Mouse (Mus musculus): ENCODE results near the gene Chpt1. TPM values are rescaled to one million over a fixed set of nuclear protein-coding genes. Genes with fewer than 3 reads are reported as not detected.

Gene Chpt1
- polyA plus RNA-seq, 1 experiment from 2014 or later, result 51.1 TPM

- Histone ChIP-seq H3K36me3 (ENCODE audit: control insufficient read depth, insufficient read depth, low read length) (no peaks in the 10 kb centered on the region), H3K27ac (ENCODE audit: low read length) (no peak within 1 kb of the TSS), H3K4me2 (ENCODE audit: low read depth, low read length) (no peak within 1 kb of the TSS), H3K9ac (ENCODE audit: low read depth, low read length) (no peak within 1 kb of the TSS), H3K4me3 (ENCODE audit: low read length) (no peak within 1 kb of the TSS), H3K9me3 (ENCODE audit: control insufficient read depth, low read length) (no peaks in the 10 kb centered on the region), H3K4me1 (ENCODE audit: control insufficient read depth, insufficient read depth, low read length) (no peaks in the 10 kb centered on the region), H3K27me3 (replicated peaks; ENCODE audit: control insufficient read depth, insufficient read depth, low read length) (no peaks in the 10 kb centered on the region)
- whole genome bisulfite sequencing, result 83% methylated on average over 33 of the region's 33 CpGs
- peak; percentile 41 for ATAC-seq
Observed at GRCm38 (mm10) chr10:88459502-88459992, 44.3 kb downstream of the Chpt1 start, which contains the start of gene Sycp3. Sycp3 (plus strand) TSS chr10:88459569.

GRCm38 (mm10) chr10:88457816-88458215 is 46.1 kb downstream of the Chpt1 start:
- Histone ChIP-seq H3K4me3 (ENCODE audit: low read length) (no peak overlapping the region), H3K9ac (ENCODE audit: low read depth, low read length) (no peak overlapping the region), H3K27me3 (replicated peaks; ENCODE audit: control insufficient read depth, insufficient read depth, low read length) (no peaks in the 10 kb centered on the region), H3K4me1 (ENCODE audit: control insufficient read depth, insufficient read depth, low read length) (no peaks in the 10 kb centered on the region), H3K9me3 (ENCODE audit: control insufficient read depth, low read length) (no peaks in the 10 kb centered on the region), H3K4me2 (ENCODE audit: low read depth, low read length) (no peak overlapping the region), H3K36me3 (ENCODE audit: control insufficient read depth, insufficient read depth, low read length) (no peaks in the 10 kb centered on the region), H3K27ac (ENCODE audit: low read length) (no peak overlapping the region)
- WGBS, result 33% methylated on average over 6 of the region's 6 CpGs
- ATAC-seq, result no peak

GRCm38 (mm10) chr10:88451990-88452389 is 51.9 kb downstream of the Chpt1 start:
- Histone ChIP-seq H3K4me2 (ENCODE audit: low read depth, low read length) (no peak overlapping the region), H3K27ac (ENCODE audit: low read length) (no peak overlapping the region), H3K27me3 (replicated peaks; ENCODE audit: control insufficient read depth, insufficient read depth, low read length) (no peaks in the 10 kb centered on the region), H3K9ac (ENCODE audit: low read depth, low read length) (no peak overlapping the region), H3K36me3 (ENCODE audit: control insufficient read depth, insufficient read depth, low read length) (no peaks in the 10 kb centered on the region), H3K4me3 (ENCODE audit: low read length) (no peak overlapping the region), H3K9me3 (ENCODE audit: control insufficient read depth, low read length) (no peaks in the 10 kb centered on the region), H3K4me1 (ENCODE audit: control insufficient read depth, insufficient read depth, low read length) (no peaks in the 10 kb centered on the region)
- WGBS, result 81% methylated on average over 6 of the region's 6 CpGs
- ATAC-seq, result no peak

GRCm38 (mm10) chr10:88451221-88451620 is 52.7 kb downstream of the Chpt1 start:
- Histone ChIP-seq H3K27ac (ENCODE audit: low read length) (no peak overlapping the region), H3K4me2 (ENCODE audit: low read depth, low read length) (no peak overlapping the region), H3K4me1 (ENCODE audit: control insufficient read depth, insufficient read depth, low read length) (no peaks in the 10 kb centered on the region), H3K9ac (ENCODE audit: low read depth, low read length) (no peak overlapping the region), H3K4me3 (ENCODE audit: low read length) (no peak overlapping the region), H3K36me3 (ENCODE audit: control insufficient read depth, insufficient read depth, low read length) (no peaks in the 10 kb centered on the region), H3K27me3 (replicated peaks; ENCODE audit: control insufficient read depth, insufficient read depth, low read length) (no peaks in the 10 kb centered on the region), H3K9me3 (ENCODE audit: control insufficient read depth, low read length) (no peaks in the 10 kb centered on the region)
- no peak for ATAC-seq
- 82% methylated on average over 2 of the region's 2 CpGs for WGBS

- ATAC-seq, result no peak
- WGBS, result 86% methylated on average over 6 of the region's 6 CpGs
- H3K4me2 ChIP-seq (ENCODE audit: low read depth, low read length), result no peak overlapping the region
- H3K27me3 ChIP-seq (replicated peaks; ENCODE audit: control insufficient read depth, insufficient read depth, low read length), result no peaks in the 10 kb centered on the region
- H3K9ac ChIP-seq (ENCODE audit: low read depth, low read length), result no peak overlapping the region
- no peaks in the 10 kb centered on the region for H3K9me3 ChIP-seq (ENCODE audit: control insufficient read depth, low read length)
- peaks cover 5% of the 10 kb centered on the region for H3K36me3 ChIP-seq (ENCODE audit: control insufficient read depth, insufficient read depth, low read length)
- no peaks in the 10 kb centered on the region for H3K4me1 ChIP-seq (ENCODE audit: control insufficient read depth, insufficient read depth, low read length)
- H3K27ac ChIP-seq (ENCODE audit: low read length), result no peak overlapping the region
- no peak overlapping the region for H3K4me3 ChIP-seq (ENCODE audit: low read length)
Observed at GRCm38 (mm10) chr10:88441224-88441623, 62.6 kb downstream of the Chpt1 start.

GRCm38 (mm10) chr10:88427998-88428397 is 75.9 kb downstream of the Chpt1 start:
- WGBS, result 91% methylated on average over 6 of the region's 6 CpGs

GRCm38 (mm10) chr10:88426896-88427295 is 77.0 kb downstream of the Chpt1 start:
- no peak for ATAC-seq
- Histone ChIP-seq H3K36me3 (ENCODE audit: control insufficient read depth, insufficient read depth, low read length) (peaks cover 6% of the 10 kb centered on the region; the same call in 1 of the 2 replicates), H3K4me2 (ENCODE audit: low read depth, low read length) (no peak overlapping the region), H3K27me3 (replicated peaks; ENCODE audit: control insufficient read depth, insufficient read depth, low read length) (no peaks in the 10 kb centered on the region), H3K27ac (ENCODE audit: low read length) (no peak overlapping the region), H3K9ac (ENCODE audit: low read depth, low read length) (peak overlapping the region; percentile 6; the same call in 1 of the 2 replicates), H3K9me3 (ENCODE audit: control insufficient read depth, low read length) (no peaks in the 10 kb centered on the region), H3K4me3 (ENCODE audit: low read length) (no peak overlapping the region), H3K4me1 (ENCODE audit: control insufficient read depth, insufficient read depth, low read length) (no peaks in the 10 kb centered on the region)
- 58% methylated on average over 5 of the region's 5 CpGs for WGBS

More at GRCm38 (mm10) chr10:88427998-88428397, 75.9 kb downstream of the Chpt1 start:
- H3K4me1 ChIP-seq (ENCODE audit: control insufficient read depth, insufficient read depth, low read length), result no peaks in the 10 kb centered on the region
- peaks cover 6% of the 10 kb centered on the region; the same call in 1 of the 2 replicates for H3K36me3 ChIP-seq (ENCODE audit: control insufficient read depth, insufficient read depth, low read length)
- no peak overlapping the region for H3K27ac ChIP-seq (ENCODE audit: low read length)
- H3K9ac ChIP-seq (ENCODE audit: low read depth, low read length), result no peak overlapping the region
- H3K4me3 ChIP-seq (ENCODE audit: low read length), result no peak overlapping the region
- no peak for ATAC-seq
- H3K9me3 ChIP-seq (ENCODE audit: control insufficient read depth, low read length), result no peaks in the 10 kb centered on the region
- no peak overlapping the region for H3K4me2 ChIP-seq (ENCODE audit: low read depth, low read length)
- H3K27me3 ChIP-seq (replicated peaks; ENCODE audit: control insufficient read depth, insufficient read depth, low read length), result no peaks in the 10 kb centered on the region

- Histone ChIP-seq H3K4me3 (ENCODE audit: low read length) (no peak overlapping the region), H3K9me3 (ENCODE audit: control insufficient read depth, low read length) (no peaks in the 10 kb centered on the region), H3K9ac (ENCODE audit: low read depth, low read length) (no peak overlapping the region), H3K4me2 (ENCODE audit: low read depth, low read length) (no peak overlapping the region), H3K27ac (ENCODE audit: low read length) (no peak overlapping the region), H3K27me3 (replicated peaks; ENCODE audit: control insufficient read depth, insufficient read depth, low read length) (no peaks in the 10 kb centered on the region), H3K36me3 (ENCODE audit: control insufficient read depth, insufficient read depth, low read length) (peaks cover 6% of the 10 kb centered on the region; the same call in 1 of the 2 replicates), H3K4me1 (ENCODE audit: control insufficient read depth, insufficient read depth, low read length) (no peaks in the 10 kb centered on the region)
- ATAC-seq, result peak; percentile 79; the same call in 1 of the 2 replicates
- 94% methylated on average over 2 of the region's 2 CpGs for WGBS
Observed at GRCm38 (mm10) chr10:88426158-88426816, 77.6 kb downstream of the Chpt1 start.

DNA sequence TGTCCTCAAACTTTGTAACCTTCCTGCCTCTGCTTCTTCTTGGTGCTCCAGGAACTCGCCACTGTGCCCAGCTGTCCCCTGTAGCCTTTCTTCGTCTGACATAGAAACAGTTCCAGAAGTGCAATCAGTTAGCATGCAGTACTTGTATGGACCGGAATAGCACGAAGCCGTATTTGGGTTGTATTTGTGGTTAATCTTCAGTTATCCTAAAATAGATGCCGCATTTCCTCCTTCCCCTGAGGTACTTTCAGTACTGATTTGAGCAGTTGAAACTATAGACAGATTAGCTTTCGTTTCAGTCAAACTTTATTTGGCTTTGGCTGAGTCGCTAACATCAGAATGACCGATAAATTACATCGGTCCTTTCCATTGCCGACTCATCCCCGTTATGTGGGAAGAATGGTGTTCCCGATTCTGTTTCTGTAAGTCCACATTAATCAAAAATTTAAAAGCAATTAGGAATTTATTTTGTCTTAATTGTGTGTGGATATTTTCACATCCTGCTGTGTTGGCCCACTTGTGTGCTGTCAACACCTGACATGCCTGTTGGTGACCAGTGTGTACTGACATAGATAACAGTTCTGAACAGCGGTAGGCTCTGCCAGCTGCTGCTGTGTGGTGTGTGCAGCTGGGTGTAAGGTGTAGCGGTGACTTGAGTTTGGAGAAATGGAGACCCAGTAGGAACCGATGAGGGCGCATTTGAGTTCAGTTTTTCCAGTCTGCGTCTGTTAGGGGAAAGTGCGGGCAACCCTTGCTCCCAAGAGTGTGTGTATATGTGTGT is 83.0 kb downstream of the Chpt1 start:
- ATAC-seq, result no peak
- no peaks in the 10 kb centered on the region for H3K27me3 ChIP-seq (replicated peaks; ENCODE audit: control insufficient read depth, insufficient read depth, low read length)
- no peaks in the 10 kb centered on the region for H3K36me3 ChIP-seq (ENCODE audit: control insufficient read depth, insufficient read depth, low read length)
- no peak overlapping the region for H3K27ac ChIP-seq (ENCODE audit: low read length)
- no peaks in the 10 kb centered on the region for H3K9me3 ChIP-seq (ENCODE audit: control insufficient read depth, low read length)
- H3K4me3 ChIP-seq (ENCODE audit: low read length), result no peak overlapping the region
- no peaks in the 10 kb centered on the region for H3K4me1 ChIP-seq (ENCODE audit: control insufficient read depth, insufficient read depth, low read length)
- H3K9ac ChIP-seq (ENCODE audit: low read depth, low read length), result no peak overlapping the region
- no peak overlapping the region for H3K4me2 ChIP-seq (ENCODE audit: low read depth, low read length)
- 91% methylated on average over 19 of the region's 19 CpGs for WGBS

Data from intestine, embryonic 16.5 days (tissue).